ENCODE assay signal across 8 mouse cellular contexts in genomic region chr11:75631561-75632225, GRCm38 (mm10). TPM values are rescaled to one million over a fixed set of nuclear protein-coding genes. Genes with fewer than 3 reads are reported as not detected.
DNase-seq lines count a peak whose midpoint lies in the region; ATAC-seq and TF ChIP-seq lines count a peak whose summit lies in the region.

No protein-coding gene starts in this region.

- no peaks in the 10 kb centered on the region for H3K9me3 ChIP-seq in embryonic facial prominence, embryonic 11.5 days (replicated peaks; ENCODE audit: control insufficient read depth, low read length)
- H3K9me3 ChIP-seq in stomach, embryonic 15.5 days: no peaks in the 10 kb centered on the region

- no peak for ATAC-seq in embryonic facial prominence, embryonic 11.5 days (replicated peaks; ENCODE audit: insufficient number of reproducible peaks, low FRiP score, low TSS enrichment, low read depth)
- ATAC-seq in stomach, embryonic 15.5 days (ENCODE audit: insufficient read depth, low FRiP score, low read depth): no peak

- WGBS in embryonic facial prominence, embryonic 11.5 days: 11% methylated on average over 13 of the region's 13 CpGs
- 6% methylated on average over 13 of the region's 13 CpGs for WGBS in stomach, embryonic 15.5 days

- no peak for DNase-seq in testis, postnatal 14 days (ENCODE audit: low spot score)
- DNase-seq in embryonic facial prominence, embryonic 11.5 days (ENCODE audit: low spot score): peak; percentile 17
- peak; percentile 70 for DNase-seq in induced T-regulatory cell, adult 2 months (ENCODE audit: low read depth)
- DNase-seq in lung, adult 18-20 months: peak; percentile 51 to 66
- no peak for DNase-seq in layer of hippocampus, postnatal 14 days (ENCODE audit: low spot score in 2 of 2)
- no peak for DNase-seq in layer of hippocampus, postnatal 36 days

- peak overlapping the region; percentile 63 for H3K9ac ChIP-seq in embryonic facial prominence, embryonic 11.5 days (replicated peaks; ENCODE audit: low read length)
- H3K9ac ChIP-seq in stomach, embryonic 15.5 days: peak overlapping the region; percentile 60; the same call in 1 of the 2 replicates

- peak overlapping the region; percentile 65 for H3K4me2 ChIP-seq in embryonic facial prominence, embryonic 11.5 days (ENCODE audit: low read depth, low read length)
- H3K4me2 ChIP-seq in stomach, embryonic 15.5 days: peak overlapping the region; percentile 83

- H3K36me3 ChIP-seq in testis, adult 2 months (ENCODE audit: control insufficient read depth, insufficient read depth, low read length): peaks cover 2% of the 10 kb centered on the region
- no peaks in the 10 kb centered on the region; the same call in 1 of the 2 replicates for H3K36me3 ChIP-seq in embryonic facial prominence, embryonic 11.5 days (replicated peaks; ENCODE audit: control insufficient read depth, insufficient read depth, low read depth, low read length)
- H3K36me3 ChIP-seq in stomach, embryonic 15.5 days: peaks cover 9% of the 10 kb centered on the region

- no peak for TF ChIP-seq POLR2A in testis, adult 2 months (IDR thresholded peaks at IDR 0.05; ENCODE audit: control insufficient read depth, low read depth, low read length)

- peak overlapping the region; percentile 92 for H3K4me3 ChIP-seq in testis, adult 2 months (ENCODE audit: control insufficient read depth, low read depth, low read length)
- H3K4me3 ChIP-seq in embryonic facial prominence, embryonic 11.5 days (ENCODE audit: low read depth, low read length): peak overlapping the region; percentile 73
- peak overlapping the region; percentile 77 for H3K4me3 ChIP-seq in stomach, embryonic 15.5 days (replicated peaks)

- H3K4me1 ChIP-seq in testis, adult 2 months (ENCODE audit: control insufficient read depth, insufficient read depth, low read length): peaks cover 3% of the 10 kb centered on the region
- no peaks in the 10 kb centered on the region for H3K4me1 ChIP-seq in embryonic facial prominence, embryonic 11.5 days (ENCODE audit: control insufficient read depth, insufficient read depth, low read length)
- H3K4me1 ChIP-seq in stomach, embryonic 15.5 days: peaks cover 17% of the 10 kb centered on the region; the same call in 1 of the 2 replicates

- H3K27ac ChIP-seq in testis, adult 2 months (ENCODE audit: control insufficient read depth, insufficient read depth, low read depth, low read length): no peak overlapping the region
- no peak overlapping the region for H3K27ac ChIP-seq in embryonic facial prominence, embryonic 11.5 days (replicated peaks; ENCODE audit: low read depth, low read length)
- H3K27ac ChIP-seq in stomach, embryonic 15.5 days: no peak overlapping the region; the same call in 1 of the 2 replicates

- H3K27me3 ChIP-seq in testis, adult 2 months (ENCODE audit: control insufficient read depth, insufficient read depth, low read length): no peaks in the 10 kb centered on the region
- H3K27me3 ChIP-seq in embryonic facial prominence, embryonic 11.5 days (ENCODE audit: control insufficient read depth, insufficient read depth, low read length): no peaks in the 10 kb centered on the region
- no peaks in the 10 kb centered on the region for H3K27me3 ChIP-seq in stomach, embryonic 15.5 days (replicated peaks)

- TF ChIP-seq CTCF in testis, adult 2 months (IDR thresholded peaks at IDR 0.05; ENCODE audit: control insufficient read depth, insufficient read depth, insufficient replicate concordance, low read depth, low read length): no peak

RNA-seq across cellular contexts. Expression of gene Inpp5k, which starts 0.9 kb away (rescaled TPM):
- polyA plus RNA-seq in testis, adult 2 months (2012; rRNA removed): 121 and 128 TPM in 2 replicates
- 17.3 and 21.9 TPM in 2 replicates for polyA plus RNA-seq in embryonic facial prominence, embryonic 11.5 days (2014; fragmentation: Nextera tagmentation; extraction: Ambion mirVana)
- 18.9 and 20.2 TPM in 2 replicates for polyA plus RNA-seq in stomach, embryonic 15.5 days (2015; fragmentation: Nextera tagmentation; extraction: Ambion mirVana)
- 10 to 100 TPM; 49.7 to 58.8 TPM for total RNA-seq in layer of hippocampus, postnatal 14 days (2021)
- total RNA-seq in layer of hippocampus, postnatal 36 days (2021): 10 to 100 TPM; 46.3 to 47.0 TPM

RNA-seq across cellular contexts. Expression of gene Myo1c, which starts 18.6 kb away (rescaled TPM):
- 41.3 and 48.7 TPM in 2 replicates for polyA plus RNA-seq in testis, adult 2 months (2012; rRNA removed)
- polyA plus RNA-seq in embryonic facial prominence, embryonic 11.5 days (2014; fragmentation: Nextera tagmentation; extraction: Ambion mirVana): 14.1 and 14.5 TPM in 2 replicates
- 55.5 and 56.4 TPM in 2 replicates for polyA plus RNA-seq in stomach, embryonic 15.5 days (2015; fragmentation: Nextera tagmentation; extraction: Ambion mirVana)
- total RNA-seq in layer of hippocampus, postnatal 14 days (2021): 10 to 100 TPM; 20.1 to 21.1 TPM
- 10 to 100 TPM; 13.4 to 17.1 TPM for total RNA-seq in layer of hippocampus, postnatal 36 days (2021)

RNA-seq across cellular contexts. Expression of gene Pitpna, which starts 43.8 kb away (rescaled TPM):
- 39.4 and 41.3 TPM in 2 replicates for polyA plus RNA-seq in testis, adult 2 months (2012; rRNA removed)
- polyA plus RNA-seq in embryonic facial prominence, embryonic 11.5 days (2014; fragmentation: Nextera tagmentation; extraction: Ambion mirVana): 83.0 and 84.2 TPM in 2 replicates
- polyA plus RNA-seq in stomach, embryonic 15.5 days (2015; fragmentation: Nextera tagmentation; extraction: Ambion mirVana): 82.4 and 83.4 TPM in 2 replicates
- total RNA-seq in layer of hippocampus, postnatal 14 days (2021): 100 to 1,000 TPM; 312 to 321 TPM
- total RNA-seq in layer of hippocampus, postnatal 36 days (2021): 100 to 1,000 TPM; 283 to 291 TPM

RNA-seq across cellular contexts. Expression of gene Crk, which starts 47.4 kb away (rescaled TPM):
- 27.0 and 35.8 TPM in 2 replicates for polyA plus RNA-seq in testis, adult 2 months (2012; rRNA removed)
- 118 and 119 TPM in 2 replicates for polyA plus RNA-seq in embryonic facial prominence, embryonic 11.5 days (2014; fragmentation: Nextera tagmentation; extraction: Ambion mirVana)
- polyA plus RNA-seq in stomach, embryonic 15.5 days (2015; fragmentation: Nextera tagmentation; extraction: Ambion mirVana): 108 and 116 TPM in 2 replicates
- total RNA-seq in layer of hippocampus, postnatal 14 days (2021): 100 to 1,000 TPM; 127 to 129 TPM
- 100 to 1,000 TPM; 129 to 137 TPM for total RNA-seq in layer of hippocampus, postnatal 36 days (2021)

Comparison
In these comparisons a context has a peak if more than half of its experiments do, and no peak if none do; other contexts are left out.
1. DNase-seq: peak in embryonic facial prominence, embryonic 11.5 days (single experiment), induced T-regulatory cell, adult 2 months (single experiment) and lung, adult 18-20 months (2 of 2); none in testis, postnatal 14 days (single experiment), layer of hippocampus, postnatal 14 days (0 of 2) and layer of hippocampus, postnatal 36 days (0 of 2).
2. Peak in every context shown above with its lines, with median percentiles within 50 percentile points of each other: H3K4me3 ChIP-seq.